Mouse (Mus musculus) G1E (cell line): ENCODE measurements around the gene Olfr272.

Source experiments
- CTCF ChIP-seq: IDR thresholded peaks from 2 replicates; pipeline ENCODE4 v1.5.1; 2012; ENCODE audit warnings: low read depth, low read length, inconsistent platforms, mixed read lengths
- GATA1 ChIP-seq: IDR thresholded peaks from 2 replicates; pipeline ENCODE4 v1.6.1; 2012; ENCODE audit warnings: borderline replicate concordance, low read length, inconsistent platforms, mixed read lengths
- TAL1 ChIP-seq: conservative IDR thresholded peaks from 2 replicates; pipeline ENCODE4 v1.6.1; 2012; ENCODE audit warnings: low read depth, low read length, inconsistent platforms, mixed read lengths

- no peak for TF ChIP-seq GATA1
- no peak for TF ChIP-seq CTCF
- no peak for TF ChIP-seq TAL1
Observed at GRCm38 (mm10) chr4:52916659-52917310, 2.2 kb downstream of the Olfr272 start.
